Mouse (Mus musculus) ES-Bruce4 (cell line): Measurements from ENCODE around the gene Nucb1.

ENCODE experiments used
- CTCF ChIP-seq: IDR thresholded peaks from one replicate; pipeline ENCODE4 v1.8.1; 2011; ENCODE audit warnings: low read depth, low read length
- POLR2A ChIP-seq: IDR thresholded peaks from one replicate; pipeline ENCODE4 v1.8.1; 2011; ENCODE audit warnings: low read length; ENCODE audit not compliant: insufficient read depth

GRCm38 (mm10) chr7:45461326-45461725, 48.9 kb downstream of the Nucb1 start:
- TF ChIP-seq CTCF = no peak
- peak; percentile 18 for TF ChIP-seq POLR2A
